Comparison of ENCODE assay signal across 8 mouse cellular contexts in genomic region chr3:95315094-95315843, GRCm38 (mm10). TPM values are rescaled to one million over a fixed set of nuclear protein-coding genes. Genes with fewer than 3 reads are reported as not detected.
DNase-seq lines count a peak whose midpoint lies in the region; ATAC-seq and TF ChIP-seq lines count a peak whose summit lies in the region.

No protein-coding gene starts in this region.

- peak; percentile 53 for TF ChIP-seq CTCF in heart, adult 2 months (IDR thresholded peaks at IDR 0.05)

- peak overlapping the region; percentile 95 for H3K4me3 ChIP-seq in embryonic facial prominence, embryonic 11.5 days (ENCODE audit: low read depth, low read length)
- H3K4me3 ChIP-seq in heart, adult 2 months: peak overlapping the region; percentile 93
- H3K4me3 ChIP-seq in liver, embryonic 11.5 days (ENCODE audit: low read depth, low read length): peak overlapping the region; percentile 91
- peak overlapping the region; percentile 54 for H3K4me3 ChIP-seq in myocyte

- no peaks in the 10 kb centered on the region for H3K27me3 ChIP-seq in embryonic facial prominence, embryonic 11.5 days (ENCODE audit: control insufficient read depth, insufficient read depth, low read length)
- H3K27me3 ChIP-seq in heart, adult 2 months (ENCODE audit: control insufficient read depth, insufficient read depth, low read length): no peaks in the 10 kb centered on the region
- H3K27me3 ChIP-seq in liver, embryonic 11.5 days (replicated peaks; ENCODE audit: control insufficient read depth, insufficient read depth, low read length): no peaks in the 10 kb centered on the region
- H3K27me3 ChIP-seq in myocyte (ENCODE audit: control insufficient read depth, insufficient read depth, insufficient read length): no peaks in the 10 kb centered on the region

- no peaks in the 10 kb centered on the region; the same call in none of the 2 replicates for H3K4me1 ChIP-seq in embryonic facial prominence, embryonic 11.5 days (ENCODE audit: control insufficient read depth, insufficient read depth, low read length)
- H3K4me1 ChIP-seq in heart, adult 2 months (ENCODE audit: control insufficient read depth, insufficient read depth, low read length): peaks cover 14% of the 10 kb centered on the region
- peaks cover 45% of the 10 kb centered on the region for H3K4me1 ChIP-seq in liver, embryonic 11.5 days (replicated peaks; ENCODE audit: control insufficient read depth, insufficient read depth, low read length)

- under 1% methylated on average over 68 of the region's 71 CpGs for WGBS in embryonic facial prominence, embryonic 11.5 days
- under 1% methylated on average over 63 of the region's 71 CpGs for WGBS in heart, adult 2 months
- WGBS in liver, embryonic 11.5 days: under 1% methylated on average over 71 of the region's 71 CpGs

- DNase-seq in 3134 (ENCODE audit: extremely low read depth, insufficient read length, low spot score): peak; percentile 91
- peak; percentile 98 for DNase-seq in adrenal gland, adult 2 months
- DNase-seq in embryonic facial prominence, embryonic 11.5 days (ENCODE audit: low spot score): peak; percentile 90
- DNase-seq in heart, adult 2 months: peak; percentile 95
- peak; percentile 89 to 90 for DNase-seq in kidney, adult 8-10 months
- DNase-seq in liver, embryonic 11.5 days (ENCODE audit: low spot score): peak; percentile 94
- peak; percentile 95 to 97 for DNase-seq in spleen, postnatal 4 days (ENCODE audit: low spot score in 2 of 2)

- ATAC-seq in embryonic facial prominence, embryonic 11.5 days (replicated peaks; ENCODE audit: insufficient number of reproducible peaks, low FRiP score, low TSS enrichment, low read depth): peak; percentile 92
- ATAC-seq in liver, embryonic 11.5 days (replicated peaks; ENCODE audit: low FRiP score): peak; percentile 87

- H3K36me3 ChIP-seq in embryonic facial prominence, embryonic 11.5 days (replicated peaks; ENCODE audit: control insufficient read depth, insufficient read depth, low read depth, low read length): no peaks in the 10 kb centered on the region
- H3K36me3 ChIP-seq in heart, adult 2 months (ENCODE audit: control insufficient read depth, insufficient read depth, low read length): peaks cover 8% of the 10 kb centered on the region; the same call in 1 of the 2 replicates
- peaks cover 3% of the 10 kb centered on the region for H3K36me3 ChIP-seq in liver, embryonic 11.5 days (ENCODE audit: control insufficient read depth, insufficient read depth, low read length)
- peaks cover 8% of the 10 kb centered on the region for H3K36me3 ChIP-seq in myocyte (ENCODE audit: control insufficient read depth, insufficient read depth)

- H3ac ChIP-seq in myocyte (ENCODE audit: control insufficient read depth, insufficient read length): peak overlapping the region; percentile 90

- H3K9ac ChIP-seq in embryonic facial prominence, embryonic 11.5 days (replicated peaks; ENCODE audit: low read length): peak overlapping the region; percentile 100
- H3K9ac ChIP-seq in heart, adult 2 months (ENCODE audit: low read depth, low read length): peak overlapping the region; percentile 100
- H3K9ac ChIP-seq in liver, embryonic 11.5 days (ENCODE audit: low read depth, low read length): peak overlapping the region; percentile 99

- no peaks in the 10 kb centered on the region for H3K9me3 ChIP-seq in embryonic facial prominence, embryonic 11.5 days (replicated peaks; ENCODE audit: control insufficient read depth, low read length)
- no peaks in the 10 kb centered on the region for H3K9me3 ChIP-seq in liver, embryonic 11.5 days (ENCODE audit: control insufficient read depth, low read length)

- TF ChIP-seq POLR2A in heart, adult 2 months (IDR thresholded peaks at IDR 0.05; ENCODE audit: insufficient read depth, low read depth, low read length): peak; percentile 40; the same call in 1 of the 2 replicates
- TF ChIP-seq POLR2A in myocyte (IDR thresholded peaks at IDR 0.05; ENCODE audit: insufficient read length, low read depth): peak; percentile 69

- 0 out of 2 replicates have a peak, but pooled peaks have one; percentile 33 for TF ChIP-seq EP300 in heart, adult 2 months (IDR thresholded peaks at IDR 0.05; ENCODE audit: insufficient read depth, low read depth, low read length)

- H3K27ac ChIP-seq in embryonic facial prominence, embryonic 11.5 days (replicated peaks; ENCODE audit: low read depth, low read length): peak overlapping the region; percentile 94
- peak overlapping the region; percentile 85 for H3K27ac ChIP-seq in heart, adult 2 months
- H3K27ac ChIP-seq in liver, embryonic 11.5 days (ENCODE audit: low read depth, low read length): peak overlapping the region; percentile 95

- intact Hi-C loops in heart, adult 2 months (cut with DNase I): loop anchor here (2.0 kb wide), 3 partner anchors 32 to 118 kb away; partner anchors contain the start of genes Prune1 and Setdb1

- H3K4me2 ChIP-seq in embryonic facial prominence, embryonic 11.5 days (ENCODE audit: low read depth, low read length): peak overlapping the region; percentile 68
- peak overlapping the region; percentile 78 for H3K4me2 ChIP-seq in liver, embryonic 11.5 days
- H3K4me2 ChIP-seq in myocyte (ENCODE audit: low read depth): peak overlapping the region; percentile 90

- no peaks in the 10 kb centered on the region for H3K79me2 ChIP-seq in heart, adult 2 months (replicated peaks; ENCODE audit: control insufficient read depth, insufficient read depth, low read length)
- H3K79me2 ChIP-seq in myocyte (ENCODE audit: control insufficient read depth, insufficient read depth): peaks cover 48% of the 10 kb centered on the region

TF ChIP-seq in myocyte, 11 proteins besides CTCF, POLR2A, EP300 and RAD21:
- TF ChIP-seq CEBPB (IDR thresholded peaks at IDR 0.05; ENCODE audit: insufficient read depth, poor library complexity, severe bottlenecking): no peak
- no peak for TF ChIP-seq USF1 (IDR thresholded peaks at IDR 0.05; ENCODE audit: low read depth)
- no peak for TF ChIP-seq REST (IDR thresholded peaks at IDR 0.05; ENCODE audit: insufficient read depth, insufficient read length)
- no peak for TF ChIP-seq MYOG (IDR thresholded peaks at IDR 0.05; ENCODE audit: control insufficient read depth in 1 of 3, insufficient read depth in 1 of 3, insufficient read length in 2 of 3, low read depth in 2 of 3)
- TF ChIP-seq TCF12 (IDR thresholded peaks at IDR 0.05; ENCODE audit: insufficient read depth, poor library complexity, severe bottlenecking): no peak
- TF ChIP-seq POLR2AphosphoS2 (IDR thresholded peaks at IDR 0.05; ENCODE audit: insufficient read length, low read depth): peak; percentile 75
- no peak for TF ChIP-seq SRF (IDR thresholded peaks at IDR 0.05; ENCODE audit: control insufficient read depth, insufficient read length, low read depth)
- TF ChIP-seq E2F4 (IDR thresholded peaks at IDR 0.05; ENCODE audit: insufficient read depth): no peak
- no peak for TF ChIP-seq MAX (IDR thresholded peaks at IDR 0.05; ENCODE audit: low read depth)
- peak in 1 of 3 experiments; percentile 24 for TF ChIP-seq MYOD1 (IDR thresholded peaks at IDR 0.05; ENCODE audit: control insufficient read depth in 1 of 3, insufficient read length in 2 of 3, low read depth in 2 of 3)
- no peak for TF ChIP-seq TCF3 (IDR thresholded peaks at IDR 0.05; ENCODE audit: insufficient read length, low read depth)

RNA-seq across cellular contexts. Expression of gene Cers2, which starts 0.7 kb away (rescaled TPM):
- total RNA-seq in adrenal gland, adult 2 months (2021): 100 to 1,000 TPM; 224 to 263 TPM
- polyA plus RNA-seq in adrenal gland, adult 2 months (2012; rRNA removed): 78.7 and 99.1 TPM in 2 replicates
- polyA plus RNA-seq in embryonic facial prominence, embryonic 11.5 days (2014; fragmentation: Nextera tagmentation; extraction: Ambion mirVana): 117 and 118 TPM in 2 replicates
- 10 to 100 TPM; 35.3 to 39.3 TPM for total RNA-seq in heart, adult 2 months (2021)
- 65.6 and 69.1 TPM in 2 replicates for polyA plus RNA-seq in heart, adult 2 months (2012; rRNA removed)
- 178 and 182 TPM in 2 replicates for polyA plus RNA-seq in liver, embryonic 11.5 days (2014; fragmentation: Nextera tagmentation; extraction: Ambion mirVana)
- 116 TPM for polyA plus RNA-seq in myocyte (2012; fragmentation: generic; extraction: Trizol)

RNA-seq across cellular contexts. Expression of gene Anxa9, which starts 8.3 kb away (rescaled TPM):
- 1 to 10 TPM; 1.2 to 2.5 TPM for total RNA-seq in adrenal gland, adult 2 months (2021)
- polyA plus RNA-seq in adrenal gland, adult 2 months (2012; rRNA removed): 0.88 and 1.3 TPM in 2 replicates
- 1.5 and 1.9 TPM in 2 replicates for polyA plus RNA-seq in embryonic facial prominence, embryonic 11.5 days (2014; fragmentation: Nextera tagmentation; extraction: Ambion mirVana)
- under 1 TPM; 0.59 to 0.68 TPM for total RNA-seq in heart, adult 2 months (2021)
- 1.1 and 1.6 TPM in 2 replicates for polyA plus RNA-seq in heart, adult 2 months (2012; rRNA removed)
- polyA plus RNA-seq in liver, embryonic 11.5 days (2014; fragmentation: Nextera tagmentation; extraction: Ambion mirVana): 5.5 and 6.7 TPM in 2 replicates
- polyA plus RNA-seq in myocyte (2012; fragmentation: generic; extraction: Trizol): 1.5 TPM

RNA-seq across cellular contexts. Expression of gene Prune1, which starts 33.4 kb away (rescaled TPM):
- total RNA-seq in adrenal gland, adult 2 months (2021): 10 to 100 TPM; 26.3 to 31.1 TPM
- 14.1 and 15.4 TPM in 2 replicates for polyA plus RNA-seq in adrenal gland, adult 2 months (2012; rRNA removed)
- polyA plus RNA-seq in embryonic facial prominence, embryonic 11.5 days (2014; fragmentation: Nextera tagmentation; extraction: Ambion mirVana): 25.9 and 28.2 TPM in 2 replicates
- total RNA-seq in heart, adult 2 months (2021): 10 to 100 TPM; 23.4 to 26.1 TPM
- 28.4 and 45.8 TPM in 2 replicates for polyA plus RNA-seq in heart, adult 2 months (2012; rRNA removed)
- 19.8 and 22.7 TPM in 2 replicates for polyA plus RNA-seq in liver, embryonic 11.5 days (2014; fragmentation: Nextera tagmentation; extraction: Ambion mirVana)
- 43.1 TPM for polyA plus RNA-seq in myocyte (2012; fragmentation: generic; extraction: Trizol)

RNA-seq across cellular contexts. Expression of gene Mindy1, which starts 34.1 kb away (rescaled TPM):
- 100 to 1,000 TPM; 131 to 139 TPM for total RNA-seq in adrenal gland, adult 2 months (2021)
- polyA plus RNA-seq in adrenal gland, adult 2 months (2012; rRNA removed): 209 and 296 TPM in 2 replicates
- polyA plus RNA-seq in embryonic facial prominence, embryonic 11.5 days (2014; fragmentation: Nextera tagmentation; extraction: Ambion mirVana): 45.7 and 46.8 TPM in 2 replicates
- total RNA-seq in heart, adult 2 months (2021): 10 to 100 TPM; 17.5 to 21.3 TPM
- polyA plus RNA-seq in heart, adult 2 months (2012; rRNA removed): 32.2 and 36.9 TPM in 2 replicates
- polyA plus RNA-seq in liver, embryonic 11.5 days (2014; fragmentation: Nextera tagmentation; extraction: Ambion mirVana): 29.0 and 29.9 TPM in 2 replicates
- 33.3 TPM for polyA plus RNA-seq in myocyte (2012; fragmentation: generic; extraction: Trizol)

RNA-seq across cellular contexts. Expression of gene Setdb1, which starts 41.7 kb away (rescaled TPM):
- total RNA-seq in adrenal gland, adult 2 months (2021): 10 to 100 TPM; 20.7 to 21.7 TPM
- 6.9 and 7.6 TPM in 2 replicates for polyA plus RNA-seq in adrenal gland, adult 2 months (2012; rRNA removed)
- 66.2 and 67.3 TPM in 2 replicates for polyA plus RNA-seq in embryonic facial prominence, embryonic 11.5 days (2014; fragmentation: Nextera tagmentation; extraction: Ambion mirVana)
- 10 to 100 TPM; 10.4 to 12.2 TPM for total RNA-seq in heart, adult 2 months (2021)
- polyA plus RNA-seq in heart, adult 2 months (2012; rRNA removed): 8.0 and 12.6 TPM in 2 replicates
- polyA plus RNA-seq in liver, embryonic 11.5 days (2014; fragmentation: Nextera tagmentation; extraction: Ambion mirVana): 47.0 and 57.6 TPM in 2 replicates
- polyA plus RNA-seq in myocyte (2012; fragmentation: generic; extraction: Trizol): 11.5 TPM

Comparison
In these comparisons a context has a peak if more than half of its experiments do, and no peak if none do; other contexts are left out.
1. Peak in every context shown above with its lines: DNase-seq, ATAC-seq, H3K4me3 ChIP-seq and H3K27ac ChIP-seq.